Mouse (Mus musculus) hindbrain, embryonic 11.5 days (tissue): ENCODE data around the gene Tnfrsf26. TPM values are rescaled to one million over a fixed set of nuclear protein-coding genes. Genes with fewer than 3 reads are reported as not detected.
A peak's percentile ranks its signal among the peaks of the same experiment; 100 is the strongest.

Source experiments
- ATAC-seq: fragments of 200-750 bp; cut with Nextera tagmentation; 2 replicates; pipeline ENCODE4 v1.8.0; 2017; ENCODE audit warnings: mild to moderate bottlenecking, moderate TSS enrichment, moderate library complexity; ENCODE audit not compliant: low FRiP score
- DNase-seq: peaks from one replicate; pipeline ENCODE4 v3.0.0-alpha.2; 2015; ENCODE audit warnings: low spot score
- H3K27ac ChIP-seq: fragments of 300-500 bp; sonication (generic); 2 replicates; pipeline ENCODE4 v1.5.1; 2014; ENCODE audit warnings: mild to moderate bottlenecking, low read depth, low read length
- H3K27me3 ChIP-seq: fragments of 300-500 bp; sonication (generic); 2 replicates; pipeline ENCODE4 v1.6.1; 2014; ENCODE audit warnings: mild to moderate bottlenecking, low read length, moderate library complexity, mixed read lengths; ENCODE audit not compliant: control insufficient read depth, insufficient read depth
- H3K36me3 ChIP-seq: fragments of 300-500 bp; sonication (generic); 2 replicates; pipeline ENCODE4 v1.6.1; 2014; ENCODE audit warnings: mild to moderate bottlenecking, low read length, moderate library complexity, mixed read lengths; ENCODE audit not compliant: control insufficient read depth, insufficient read depth
- H3K4me1 ChIP-seq: fragments of 300-500 bp; sonication (generic); replicated peaks from 2 replicates; pipeline ENCODE4 v1.6.1; 2014; ENCODE audit warnings: low read length, mixed read lengths; ENCODE audit not compliant: control insufficient read depth, insufficient read depth
- H3K4me2 ChIP-seq: fragments of 300-500 bp; sonication (generic); replicated peaks from 2 replicates; pipeline ENCODE4 v1.6.1; 2014; ENCODE audit warnings: mild to moderate bottlenecking, low read depth, low read length
- H3K4me3 ChIP-seq: fragments of 300-500 bp; sonication (generic); 2 replicates; pipeline ENCODE4 v1.5.1; 2014; ENCODE audit warnings: low read depth, low read length
- H3K9ac ChIP-seq: fragments of 300-500 bp; sonication (generic); 2 replicates; pipeline ENCODE4 v1.6.1; 2014; ENCODE audit warnings: low read depth, low read length
- H3K9me3 ChIP-seq: fragments of 300-500 bp; sonication (generic); 2 replicates; pipeline ENCODE4 v1.6.1; 2016; ENCODE audit warnings: low read length; ENCODE audit not compliant: control insufficient read depth
- WGBS: fragments of 180-500 bp; shearing (Covaris S2); extraction: QIAGEN DNeasy Blood & Tissue Kit; methylation state at CpG from one replicate; pipeline ENCODE4 v1.1.7; 2014; 5-methylcytosine and 5-hydroxymethylcytosine counted together
- polyA plus RNA-seq: library from polyadenylated mRNA; unstranded; fragments of >200 nt; fragmentation: Nextera tagmentation; extraction: Ambion mirVana; gene quantifications from 2 replicates; pipeline ENCODE4 v1.2.1, GENCODE M21; 2014

The Tnfrsf26 gene
- polyA plus RNA-seq, 1 experiment from 2014 or later: 0.25 TPM

GRCm38 (mm10) chr7:143587586-143587985, 40.9 kb downstream of the Tnfrsf26 start:
- 90% methylated on average over 5 of the region's 5 CpGs for WGBS
- peaks cover 6% of the 10 kb centered on the region; the same call in 1 of the 2 replicates for H3K36me3 ChIP-seq
- no peaks in the 10 kb centered on the region for H3K9me3 ChIP-seq
- H3K27ac ChIP-seq: no peak overlapping the region
- H3K27me3 ChIP-seq: no peaks in the 10 kb centered on the region
- DNase-seq (no peak), ATAC-seq (no peak)
- H3K9ac ChIP-seq: no peak overlapping the region
- H3K4me1 ChIP-seq: no peaks in the 10 kb centered on the region
- no peak overlapping the region for H3K4me3 ChIP-seq
- no peak overlapping the region for H3K4me2 ChIP-seq

DNA sequence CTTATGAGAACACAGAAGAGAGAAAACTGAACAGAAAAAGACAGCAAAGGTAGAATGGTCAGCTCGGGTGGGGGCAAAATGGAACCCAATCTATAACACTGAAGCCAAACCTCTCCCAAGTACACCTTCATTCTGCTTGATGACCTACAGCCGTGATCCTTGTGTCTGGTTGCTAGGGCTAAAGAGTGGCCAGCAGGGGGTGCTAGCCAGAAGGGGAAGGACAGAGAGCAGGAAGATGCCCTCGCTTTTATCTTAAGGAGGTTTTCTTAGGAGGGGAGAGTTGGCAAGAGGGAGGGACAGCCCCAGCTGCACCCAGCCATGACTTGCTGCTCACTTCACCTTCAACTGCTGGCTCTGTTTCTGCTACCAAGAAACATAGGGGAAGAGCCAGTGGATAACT, 44.6 kb downstream of the Tnfrsf26 start:
- 57% methylated on average over 3 of the region's 3 CpGs for WGBS

GRCm38 (mm10) chr7:143583025-143583424, 45.5 kb downstream of the Tnfrsf26 start:
- Histone ChIP-seq H3K27ac (no peak overlapping the region), H3K36me3 (peaks cover 8% of the 10 kb centered on the region; the same call in 1 of the 2 replicates), H3K27me3 (no peaks in the 10 kb centered on the region), H3K4me3 (no peak overlapping the region), H3K4me2 (no peak overlapping the region), H3K9me3 (no peaks in the 10 kb centered on the region), H3K4me1 (no peaks in the 10 kb centered on the region), H3K9ac (no peak overlapping the region)
- ATAC-seq (no peak), DNase-seq (no peak)
- WGBS: 94% methylated on average over 5 of the region's 5 CpGs

More for the DNA sequence above, 44.6 kb downstream of the Tnfrsf26 start:
- H3K4me1 ChIP-seq: no peaks in the 10 kb centered on the region
- no peak overlapping the region for H3K4me3 ChIP-seq
- H3K9ac ChIP-seq: no peak overlapping the region
- DNase-seq (peak; percentile 79), ATAC-seq (no peak)
- peaks cover 8% of the 10 kb centered on the region; the same call in 1 of the 2 replicates for H3K36me3 ChIP-seq
- no peaks in the 10 kb centered on the region for H3K9me3 ChIP-seq
- H3K4me2 ChIP-seq: no peak overlapping the region
- H3K27me3 ChIP-seq: no peaks in the 10 kb centered on the region
- no peak overlapping the region for H3K27ac ChIP-seq

DNA sequence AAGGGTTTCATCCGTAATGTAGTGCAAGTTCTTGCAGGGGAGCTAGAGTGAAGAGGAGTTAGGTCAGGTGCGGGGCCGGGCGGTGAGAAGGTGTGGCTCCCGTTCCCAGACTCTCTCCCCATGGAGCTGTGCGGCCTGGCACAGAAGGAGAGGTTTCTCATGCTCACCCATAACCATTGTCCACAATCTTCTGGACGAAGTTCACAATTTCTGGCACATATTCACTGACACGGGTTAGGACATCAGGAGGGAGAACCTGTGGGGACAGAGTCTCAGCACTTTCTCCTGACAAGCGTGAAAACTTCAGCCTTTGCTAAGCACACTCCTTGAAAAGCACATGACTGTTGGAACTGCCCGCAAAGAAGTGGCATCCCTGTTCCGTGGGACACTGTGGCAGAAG, 52.8 kb downstream of the Tnfrsf26 start:
- Histone ChIP-seq H3K27me3 (no peaks in the 10 kb centered on the region), H3K4me3 (no peak overlapping the region), H3K4me1 (no peaks in the 10 kb centered on the region), H3K4me2 (no peak overlapping the region), H3K27ac (no peak overlapping the region), H3K9me3 (no peaks in the 10 kb centered on the region), H3K36me3 (peaks cover 8% of the 10 kb centered on the region; the same call in 1 of the 2 replicates), H3K9ac (no peak overlapping the region)
- WGBS: 92% methylated on average over 11 of the region's 11 CpGs
- ATAC-seq: no peak
- DNase-seq: no peak

DNA sequence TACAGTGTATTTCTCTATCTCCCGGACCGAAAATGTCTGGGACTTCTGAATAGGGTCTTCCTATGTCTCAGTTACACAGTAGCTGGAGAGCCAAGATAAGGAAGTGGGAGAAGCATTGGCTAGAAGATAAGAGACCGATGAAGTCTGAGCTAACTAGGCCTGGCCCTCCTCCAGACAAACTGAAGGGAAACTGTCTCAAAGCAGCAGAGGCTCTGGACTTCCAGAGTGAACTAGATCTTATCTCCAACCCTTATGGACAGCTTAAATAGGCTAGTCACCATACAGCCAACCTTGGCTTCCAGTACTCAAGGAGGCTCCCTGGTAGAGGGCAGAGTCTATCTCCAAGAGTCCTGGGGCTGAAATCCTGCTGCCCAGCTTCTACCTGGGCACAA, 62.9 kb downstream of the Tnfrsf26 start:
- Histone ChIP-seq H3K4me3 (no peak overlapping the region), H3K9me3 (no peaks in the 10 kb centered on the region), H3K9ac (no peak overlapping the region), H3K27me3 (no peaks in the 10 kb centered on the region), H3K4me1 (no peaks in the 10 kb centered on the region), H3K36me3 (peaks cover 23% of the 10 kb centered on the region), H3K4me2 (no peak overlapping the region), H3K27ac (no peak overlapping the region)
- DNase-seq (no peak), ATAC-seq (no peak)
- 93% methylated on average over 3 of the region's 3 CpGs for WGBS

DNA sequence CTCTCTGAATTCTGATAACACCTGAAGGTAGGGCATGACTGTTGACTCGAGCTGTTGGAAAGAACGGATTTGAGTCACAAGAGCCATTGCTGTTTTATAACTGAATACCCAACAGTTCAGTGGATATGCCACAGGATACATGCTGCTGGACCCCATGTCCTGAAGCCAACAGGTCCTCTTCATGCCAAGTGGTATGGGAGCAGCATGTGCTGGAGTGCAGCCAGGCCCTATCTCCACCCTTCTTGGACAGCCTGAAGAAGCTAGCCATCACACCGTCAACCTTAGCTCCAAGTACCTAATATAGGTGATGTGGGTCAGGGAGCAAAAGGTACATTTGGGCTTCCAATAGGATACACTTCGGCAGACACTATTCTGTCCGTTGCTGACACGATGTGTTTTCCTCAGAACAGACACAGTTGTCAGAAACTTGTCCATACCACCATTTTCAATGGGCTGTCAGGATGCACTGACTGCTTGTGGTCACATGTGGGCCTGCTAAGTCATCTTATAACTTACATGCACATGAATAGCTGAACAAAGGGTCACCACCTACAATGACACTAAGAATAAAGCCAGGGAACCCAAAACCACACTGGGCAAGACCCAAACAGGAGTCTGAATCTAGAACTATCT, 63.4 kb downstream of the Tnfrsf26 start:
- Histone ChIP-seq H3K9ac (no peak overlapping the region), H3K4me2 (no peak overlapping the region), H3K4me3 (no peak overlapping the region), H3K9me3 (no peaks in the 10 kb centered on the region), H3K36me3 (peaks cover 24% of the 10 kb centered on the region), H3K27ac (no peak overlapping the region), H3K27me3 (no peaks in the 10 kb centered on the region), H3K4me1 (no peaks in the 10 kb centered on the region)
- ATAC-seq: no peak
- no peak for DNase-seq
- WGBS: 94% methylated on average over 6 of the region's 6 CpGs

DNA sequence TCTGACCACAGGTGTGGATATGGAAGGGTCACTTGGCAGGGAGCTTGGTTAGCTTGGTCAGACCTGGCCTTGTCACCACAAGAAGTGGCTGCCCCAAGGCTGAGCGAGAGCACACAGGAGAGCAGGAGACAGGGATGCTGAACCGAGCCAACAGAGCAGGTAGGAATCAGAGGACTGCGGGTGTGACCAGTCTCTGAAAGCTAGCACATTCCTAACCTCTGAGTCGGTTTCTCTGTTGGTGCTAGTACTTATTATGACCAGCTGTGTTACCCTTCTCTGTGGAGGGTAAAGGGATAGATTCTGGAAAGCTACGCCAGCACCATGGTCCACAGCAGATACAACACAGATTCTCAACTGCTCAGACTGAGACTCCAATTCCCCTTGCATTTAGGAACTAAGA, 64.7 kb downstream of the Tnfrsf26 start:
- ATAC-seq (no peak), DNase-seq (no peak)
- H3K27me3 ChIP-seq: no peaks in the 10 kb centered on the region
- H3K9ac ChIP-seq: no peak overlapping the region
- 94% methylated on average over 5 of the region's 5 CpGs for WGBS
- no peak overlapping the region for H3K27ac ChIP-seq
- no peaks in the 10 kb centered on the region for H3K9me3 ChIP-seq
- H3K36me3 ChIP-seq: peaks cover 21% of the 10 kb centered on the region
- no peak overlapping the region for H3K4me2 ChIP-seq
- no peaks in the 10 kb centered on the region for H3K4me1 ChIP-seq
- no peak overlapping the region for H3K4me3 ChIP-seq

Other genes with a start within 250 kb of the Tnfrsf26 start
- 942 and 1,091 TPM in 2 replicates for gene Cdkn1c, start 167.7 kb downstream of the Tnfrsf26 start, polyA plus RNA-seq
- gene Slc22a18, start 155.0 kb downstream of the Tnfrsf26 start, polyA plus RNA-seq: 0.14 and 0.71 TPM in 2 replicates
- gene Phlda2, start 125.6 kb downstream of the Tnfrsf26 start, polyA plus RNA-seq: 1.3 and 2.1 TPM in 2 replicates
- 175 and 187 TPM in 2 replicates for gene Nap1l4, start 79.6 kb downstream of the Tnfrsf26 start, polyA plus RNA-seq
- gene Cars, start 28.6 kb downstream of the Tnfrsf26 start, polyA plus RNA-seq: 69.7 and 73.1 TPM in 2 replicates
- 9.2 and 9.5 TPM in 2 replicates for gene Tnfrsf22, start 20.9 kb upstream of the Tnfrsf26 start, polyA plus RNA-seq
- 0.40 and 0.49 TPM in 2 replicates for gene Tnfrsf23, start 57.1 kb upstream of the Tnfrsf26 start, polyA plus RNA-seq
- 13.7 and 14.6 TPM in 2 replicates for gene Osbpl5, start 128.3 kb upstream of the Tnfrsf26 start, polyA plus RNA-seq
- not detected in 2 replicates for gene Mrgprg, start 138.3 kb upstream of the Tnfrsf26 start, polyA plus RNA-seq
- gene Mrgpre, start 155.8 kb upstream of the Tnfrsf26 start, polyA plus RNA-seq: 3.0 and 3.2 TPM in 2 replicates
- gene Nadsyn1, start 194.1 kb upstream of the Tnfrsf26 start, polyA plus RNA-seq: 6.0 and 8.8 TPM in 2 replicates
- 85.7 and 88.4 TPM in 2 replicates for gene Dhcr7, start 194.4 kb upstream of the Tnfrsf26 start, polyA plus RNA-seq
- gene Gm498, start 238.1 kb upstream of the Tnfrsf26 start, polyA plus RNA-seq: not detected in 2 replicates